Mouse (Mus musculus) CH12.LX (cell line): ENCODE results near the gene Actl6b.

Source experiments
- BHLHE40 ChIP-seq: IDR thresholded peaks from 2 replicates; pipeline ENCODE4 v1.6.1; 2011; ENCODE audit warnings: mild to moderate bottlenecking, low read depth, low read length, improper control_type of control experiment
- CHD2 ChIP-seq: IDR thresholded peaks from 2 replicates; pipeline ENCODE4 v1.6.1; 2011; ENCODE audit warnings: low read length, improper control_type of control experiment
- CTCF ChIP-seq, 2 experiments: IDR thresholded peaks in 1 of 2; conservative IDR thresholded peaks in 1 of 2; 2 replicates each; pipeline ENCODE4 v1.5.1; 2011 to 2012; ENCODE audit warnings: low read depth in 2 of 2, low read length in 2 of 2, improper control_type of control experiment in 1 of 2, inconsistent platforms in 1 of 2, mild to moderate bottlenecking in 1 of 2, moderate library complexity in 1 of 2
- ELF1 ChIP-seq: IDR thresholded peaks from 2 replicates; pipeline ENCODE4 v1.6.1; 2014; ENCODE audit warnings: low read depth, mild to moderate bottlenecking, inconsistent platforms, low read length, improper control_type of control experiment
- EP300 ChIP-seq: IDR thresholded peaks from 2 replicates; pipeline ENCODE4 v1.6.1; 2011; ENCODE audit warnings: low read length, improper control_type of control experiment
- HCFC1 ChIP-seq: IDR thresholded peaks from 2 replicates; pipeline ENCODE4 v1.6.1; 2012; ENCODE audit warnings: low read depth, mild to moderate bottlenecking, inconsistent platforms, low read length, improper control_type of control experiment
- MAFK ChIP-seq: IDR thresholded peaks from 2 replicates; pipeline ENCODE4 v1.6.1; 2011; ENCODE audit warnings: low read length, improper control_type of control experiment; ENCODE audit not compliant: insufficient replicate concordance
- MEF2A ChIP-seq: IDR thresholded peaks from 2 replicates; pipeline ENCODE4 v1.6.1; 2014; ENCODE audit warnings: low read depth, mild to moderate bottlenecking, inconsistent platforms, low read length, improper control_type of control experiment, borderline replicate concordance
- NRF1 ChIP-seq: IDR thresholded peaks from 2 replicates; pipeline ENCODE4 v1.6.1; 2014; ENCODE audit warnings: low read depth, mild to moderate bottlenecking, inconsistent platforms, low read length, improper control_type of control experiment, moderate library complexity
- POLR2A ChIP-seq: IDR thresholded peaks from 2 replicates; pipeline ENCODE4 v1.6.1; 2011; ENCODE audit warnings: low read depth, mild to moderate bottlenecking, improper control_type of control experiment, low read length
- SMC3 ChIP-seq: IDR thresholded peaks from 2 replicates; pipeline ENCODE4 v1.6.1; 2011; ENCODE audit warnings: low read depth, low read length, improper control_type of control experiment
- TCF12 ChIP-seq: IDR thresholded peaks from 2 replicates; pipeline ENCODE4 v1.6.1; 2014; ENCODE audit warnings: low read depth, mild to moderate bottlenecking, inconsistent platforms, low read length, improper control_type of control experiment

DNA sequence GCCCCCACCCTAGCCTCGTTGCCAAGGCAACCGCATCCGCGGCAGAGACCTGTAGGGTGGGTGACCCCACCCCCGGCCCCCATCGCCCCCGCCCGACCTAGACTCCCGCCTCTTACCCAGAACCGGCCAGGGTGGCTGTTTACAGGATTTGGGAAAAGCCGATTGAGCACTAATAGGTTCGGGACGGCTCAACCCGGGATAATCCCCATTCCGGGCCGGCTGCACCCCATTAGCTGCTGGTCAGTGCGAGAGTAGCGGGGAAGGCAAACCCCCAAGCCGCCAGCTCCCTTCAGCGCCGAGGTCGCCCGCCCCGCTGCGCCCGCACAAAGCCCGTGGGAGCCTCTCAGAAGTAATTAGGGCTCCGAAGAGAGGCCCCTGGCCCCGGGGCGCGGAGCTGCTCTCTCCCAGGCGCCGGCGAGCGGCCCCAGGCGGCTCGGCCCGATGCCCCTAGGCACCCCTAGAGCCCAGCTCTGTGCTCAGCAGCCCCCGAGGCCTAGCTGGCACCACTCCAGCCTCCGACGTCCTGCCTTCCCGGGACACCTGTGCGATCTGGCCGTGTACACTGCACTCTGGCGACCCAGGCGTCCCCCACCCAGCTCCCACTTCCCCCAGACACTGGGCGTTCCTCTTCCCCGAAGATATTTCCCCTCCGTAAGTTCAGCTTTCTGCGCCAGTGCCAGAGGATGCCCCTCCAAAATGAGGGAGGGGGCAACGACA lies 21.7 kb upstream of the Actl6b start:
- TF ChIP-seq ELF1 (no peak), MAFK (no peak), BHLHE40 (no peak), CTCF (conservative IDR thresholded peaks at IDR 0.05 in 1 of 2, IDR thresholded peaks at IDR 0.05 in 1 of 2; ENCODE audit: low read depth in 2 of 2, low read length in 2 of 2) (no peak), MEF2A (no peak), EP300 (no peak), POLR2A (no peak), NRF1 (no peak), HCFC1 (no peak), CHD2 (no peak), TCF12 (0 out of 2 replicates have a peak, but pooled peaks have one; percentile 6), SMC3 (no peak)
